Mouse (Mus musculus) neural tube, embryonic 10.5 days (tissue): ENCODE data around the gene Kcnn4.

Experiments
- DNase-seq: peaks from one replicate; pipeline ENCODE4 v3.0.0-alpha.2; 2017; ENCODE audit warnings: low spot score; ENCODE audit errors: extremely low spot score

Kcnn4 gene

DNA sequence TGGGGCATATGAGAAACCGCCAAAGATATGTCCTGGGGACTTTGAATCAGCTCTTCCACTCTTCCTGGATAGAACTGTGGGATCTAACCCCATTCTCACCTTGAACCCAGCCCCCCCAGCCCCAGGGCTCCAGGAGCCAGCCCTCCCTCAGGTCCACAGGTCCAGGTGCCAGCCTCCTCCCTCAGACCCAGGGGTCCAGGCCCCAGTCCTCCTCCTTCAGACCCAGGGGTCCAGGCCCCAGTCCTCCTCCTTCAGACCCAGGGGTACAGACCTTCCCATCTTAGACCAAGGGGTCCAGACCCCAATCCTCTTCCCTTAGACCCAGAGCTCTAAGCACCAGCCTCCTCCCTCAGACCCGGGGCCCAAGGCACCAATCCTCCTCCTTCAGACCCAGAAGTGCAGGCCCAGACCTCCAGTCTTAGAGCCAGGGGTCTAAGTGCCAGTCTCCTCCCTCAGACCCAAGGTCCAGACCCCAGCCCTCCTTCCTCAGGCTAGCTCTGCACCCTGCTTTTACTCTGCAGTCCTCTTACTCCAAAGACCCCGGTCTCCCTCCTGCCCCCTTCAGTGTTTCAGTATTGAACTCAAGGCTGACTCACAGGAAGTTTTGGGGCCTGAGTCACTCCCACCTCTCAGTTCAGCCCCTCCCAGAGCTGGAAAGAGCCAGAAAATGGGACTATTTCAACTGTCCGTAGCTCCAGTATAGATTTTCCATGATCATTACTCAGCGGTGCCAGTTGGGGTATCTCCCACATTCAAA is 4.6 kb upstream of the Kcnn4 start:
- no peak for DNase-seq

DNA sequence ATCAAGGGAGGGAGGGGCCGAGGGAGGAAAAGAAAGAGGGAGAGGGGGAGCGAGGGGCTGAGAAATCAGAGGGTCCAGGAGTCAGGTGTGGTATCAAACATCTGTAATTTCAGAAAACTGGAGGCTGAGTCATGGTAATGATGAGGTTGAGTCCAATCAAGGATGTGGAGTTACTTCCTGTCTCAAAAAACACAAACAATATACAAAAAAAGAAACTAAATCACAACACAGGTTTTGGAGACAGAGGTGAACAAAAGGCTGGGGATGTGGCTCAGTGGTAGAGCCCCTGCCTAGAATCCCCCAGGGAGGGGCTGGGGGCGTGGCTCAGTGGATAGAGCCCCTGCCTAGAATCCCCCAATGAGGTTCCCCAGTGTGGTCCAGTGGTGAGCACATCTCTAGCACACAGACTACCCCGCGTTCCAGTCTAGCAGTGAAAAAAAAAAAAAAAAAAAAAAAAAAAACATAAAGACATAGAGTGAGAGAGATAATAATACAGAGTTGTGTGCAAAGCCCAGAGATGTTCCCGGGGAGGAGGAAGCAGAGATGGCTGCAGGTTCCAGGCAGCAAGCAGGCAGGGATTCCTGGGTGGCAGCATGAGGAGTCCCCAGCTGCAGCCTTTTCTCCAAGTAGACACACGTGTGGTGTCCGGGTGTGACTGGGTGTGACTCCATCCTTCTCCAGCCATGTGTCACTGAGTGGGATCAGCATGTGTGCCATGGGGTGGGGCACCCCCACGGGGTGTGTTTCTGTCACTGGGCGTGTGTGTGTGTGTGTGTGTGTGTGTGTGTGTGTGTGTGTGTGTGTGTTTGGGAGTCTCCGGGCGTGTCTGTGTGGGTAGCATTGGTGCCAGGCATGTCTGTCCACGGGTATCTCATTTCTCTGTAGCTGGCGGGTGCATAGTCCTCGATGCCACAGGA is 3.1 kb upstream of the Kcnn4 start:
- DNase-seq, result no peak

DNA sequence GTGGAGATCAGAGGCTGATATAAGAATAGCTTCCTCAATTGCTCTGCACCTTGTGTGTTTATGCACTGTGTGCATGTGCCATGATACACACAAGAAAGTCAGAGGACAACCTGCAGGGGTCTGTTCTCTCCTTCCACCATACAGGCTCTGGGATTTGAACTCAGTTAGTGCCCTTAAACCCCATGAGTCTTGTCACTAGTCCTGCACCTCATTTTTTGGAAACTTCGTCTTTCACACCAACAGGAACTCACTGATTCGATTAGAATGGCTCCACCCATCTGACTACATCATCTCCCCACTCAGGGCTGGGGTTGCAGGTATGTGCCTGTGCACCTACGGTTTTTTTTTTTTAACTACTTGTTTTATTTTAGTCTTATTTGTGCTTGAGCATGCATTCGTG is 1.8 kb upstream of the Kcnn4 start:
- DNase-seq, result no peak

DNA sequence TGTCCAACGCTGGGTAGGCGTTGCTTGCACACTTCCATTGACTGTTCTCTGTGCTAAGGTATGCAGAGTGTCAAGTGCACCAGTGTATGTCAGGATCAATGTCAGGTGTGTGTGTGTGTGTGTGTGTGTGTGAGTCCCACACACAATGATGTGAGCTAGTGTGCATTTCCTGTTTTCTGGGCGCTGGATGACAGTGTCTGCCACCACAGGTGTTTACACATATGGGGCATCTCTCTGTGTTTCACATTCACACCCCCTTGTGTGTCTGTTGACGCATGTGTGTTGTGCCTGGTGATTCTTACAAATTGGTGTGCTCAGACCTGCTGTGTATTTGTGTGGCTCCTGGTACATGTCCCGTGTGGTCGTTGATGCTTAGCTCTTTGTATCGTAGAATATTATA is 1.1 kb upstream of the Kcnn4 start:
- DNase-seq, result no peak

DNA sequence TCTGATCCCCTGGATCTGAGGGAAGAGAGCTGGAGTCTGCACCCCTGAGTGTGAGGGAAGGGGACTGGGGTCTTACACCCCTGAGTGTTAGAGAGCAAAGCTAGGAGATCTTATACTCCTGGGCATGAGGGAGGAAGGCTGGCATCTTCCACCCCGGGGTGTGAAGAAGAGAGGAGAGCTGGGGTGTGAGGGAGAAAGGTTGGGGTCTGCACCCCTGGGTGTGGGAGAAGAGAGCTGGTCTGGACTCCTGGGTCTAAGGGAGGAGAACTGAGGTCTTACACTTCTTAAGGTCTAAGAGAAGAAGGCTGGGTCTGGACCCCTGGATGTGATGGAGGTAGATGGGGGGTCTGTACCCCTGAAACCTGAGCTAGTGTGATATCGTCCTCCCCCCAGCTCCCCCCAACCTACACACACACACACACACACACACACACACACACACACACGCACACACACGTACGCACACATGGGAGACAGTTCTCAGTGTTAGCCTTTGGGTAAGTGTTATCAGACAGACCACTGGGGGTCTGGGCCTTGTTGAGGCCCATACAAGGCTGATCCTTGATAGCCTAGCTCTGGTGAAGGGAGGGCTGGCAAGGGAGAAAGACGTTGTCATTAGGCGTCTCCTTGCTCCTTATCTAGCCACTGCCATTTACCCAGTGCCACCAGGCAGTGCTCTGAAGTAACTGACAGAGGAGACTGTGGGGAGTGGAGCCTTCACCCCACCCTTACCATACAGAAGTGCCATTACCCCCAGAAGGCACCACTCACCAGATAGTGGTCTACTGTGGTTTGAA is 1.1 kb downstream of the Kcnn4 start:
- no peak for DNase-seq

DNA sequence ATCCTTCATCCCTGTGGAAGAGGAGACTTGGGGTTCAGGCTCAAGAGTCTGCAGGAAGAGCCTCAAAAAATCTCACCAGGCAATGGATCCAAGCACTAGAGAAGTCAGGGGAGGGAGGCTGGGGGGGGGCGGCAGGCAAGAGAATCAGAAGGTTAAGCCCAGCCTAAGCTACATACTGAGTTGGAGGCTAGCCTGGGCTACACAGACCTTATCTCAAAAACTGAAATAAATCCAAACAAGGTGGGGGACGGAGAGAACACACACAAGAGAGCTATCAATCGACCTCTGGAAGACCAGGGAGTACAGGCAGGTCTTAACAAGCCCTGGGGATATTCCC is 1.7 kb downstream of the Kcnn4 start:
- DNase-seq, result no peak

DNA sequence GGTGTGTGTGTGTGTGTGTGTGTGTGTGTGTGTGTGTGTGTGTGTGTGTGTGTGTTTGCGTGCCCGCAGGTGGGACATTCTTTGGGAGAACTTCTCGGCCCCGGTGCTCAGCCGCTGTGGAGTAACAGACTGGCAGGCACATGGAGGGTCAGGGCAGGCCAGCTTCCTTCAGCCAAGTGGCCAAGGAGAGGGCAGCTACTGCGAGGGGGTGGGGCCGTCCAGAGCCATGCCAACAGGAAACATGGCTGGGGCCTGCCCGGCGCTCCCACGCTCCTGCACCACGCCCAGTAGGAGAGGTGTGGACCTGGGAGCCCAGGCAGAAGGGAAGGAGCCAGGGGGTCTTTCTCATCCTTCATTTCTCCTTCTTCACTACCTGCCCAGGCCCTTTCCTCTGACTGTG is 2.2 kb downstream of the Kcnn4 start:
- no peak for DNase-seq

DNA sequence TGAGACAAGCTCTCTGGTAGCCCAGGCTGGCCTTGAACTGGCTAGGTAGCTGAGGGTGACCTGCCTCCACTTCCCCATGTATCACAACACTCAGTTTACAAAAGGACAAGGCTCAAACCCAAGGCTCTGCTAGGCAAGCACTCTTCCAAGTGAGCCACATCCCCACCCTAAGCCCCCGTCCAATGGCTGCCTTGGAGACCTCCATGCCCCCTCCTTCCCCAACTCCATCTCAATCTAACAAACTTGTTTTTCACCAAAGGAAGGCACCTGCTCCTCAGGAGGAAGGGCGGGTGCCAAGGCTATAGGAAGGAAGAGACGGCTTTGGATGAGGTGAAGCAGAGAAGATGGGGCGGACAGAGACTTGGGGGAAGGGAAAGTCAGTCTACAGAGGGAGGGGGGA is 2.7 kb downstream of the Kcnn4 start:
- DNase-seq, result no peak

DNA sequence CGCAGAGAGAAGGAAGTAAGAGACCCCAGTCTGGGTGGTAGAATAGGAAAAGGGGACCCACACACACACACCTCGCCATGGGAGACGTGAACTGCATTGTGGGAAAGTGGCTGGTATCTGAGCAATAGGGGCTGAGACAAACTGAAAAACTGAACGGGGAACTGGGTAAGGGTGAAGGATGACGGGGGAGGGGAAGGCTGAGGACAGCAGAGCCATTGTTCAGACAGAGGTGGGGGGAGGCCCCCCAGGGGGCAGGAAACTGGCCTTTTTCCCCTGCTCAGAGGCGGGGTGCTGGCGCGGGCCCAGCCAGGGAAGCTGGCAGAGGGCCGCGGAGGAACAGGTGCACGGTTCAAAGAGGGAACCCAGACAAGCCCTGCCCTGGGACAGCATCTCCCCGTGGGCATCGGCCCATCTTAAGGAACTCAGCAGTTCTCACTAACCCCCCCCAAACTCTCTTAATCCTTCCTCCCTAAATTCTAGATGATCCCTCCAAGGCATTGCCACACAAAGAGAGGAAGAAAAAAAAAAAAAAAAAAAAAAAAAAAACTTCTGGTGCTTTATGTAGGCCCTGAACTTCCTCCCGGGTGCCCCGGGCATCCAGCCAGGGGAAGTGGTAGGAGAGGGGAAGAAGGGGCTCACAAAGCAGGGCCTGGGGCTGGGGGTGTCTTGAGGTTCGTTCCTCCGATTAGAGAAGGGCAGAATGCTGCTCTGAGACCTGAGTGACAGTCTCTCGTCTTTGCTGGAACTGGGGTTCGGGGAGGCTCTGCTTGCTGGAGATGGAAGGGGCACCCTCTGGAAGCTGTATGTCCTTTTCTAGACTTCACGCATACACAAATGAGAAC is 3.7 kb downstream of the Kcnn4 start:
- DNase-seq, result no peak

DNA sequence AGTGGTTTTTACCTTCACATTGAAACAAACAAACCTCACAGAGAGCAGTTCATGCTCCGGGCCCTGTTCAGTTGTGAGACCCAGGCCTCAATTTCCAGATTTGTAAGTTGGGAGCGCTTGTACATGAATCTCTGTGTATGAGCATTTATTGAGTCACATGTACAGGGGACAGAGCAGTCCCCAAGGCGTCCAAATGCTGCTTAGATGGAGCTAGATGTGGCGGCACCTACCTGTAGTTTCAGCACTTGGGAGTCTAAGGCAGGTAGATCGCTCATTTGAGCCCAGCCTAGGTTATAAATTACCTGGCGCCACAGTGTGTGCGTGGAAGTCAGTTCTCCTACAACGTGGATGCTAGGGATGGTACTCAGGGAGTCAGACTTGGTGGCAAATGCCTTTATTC is 6.4 kb downstream of the Kcnn4 start:
- no peak for DNase-seq

DNA sequence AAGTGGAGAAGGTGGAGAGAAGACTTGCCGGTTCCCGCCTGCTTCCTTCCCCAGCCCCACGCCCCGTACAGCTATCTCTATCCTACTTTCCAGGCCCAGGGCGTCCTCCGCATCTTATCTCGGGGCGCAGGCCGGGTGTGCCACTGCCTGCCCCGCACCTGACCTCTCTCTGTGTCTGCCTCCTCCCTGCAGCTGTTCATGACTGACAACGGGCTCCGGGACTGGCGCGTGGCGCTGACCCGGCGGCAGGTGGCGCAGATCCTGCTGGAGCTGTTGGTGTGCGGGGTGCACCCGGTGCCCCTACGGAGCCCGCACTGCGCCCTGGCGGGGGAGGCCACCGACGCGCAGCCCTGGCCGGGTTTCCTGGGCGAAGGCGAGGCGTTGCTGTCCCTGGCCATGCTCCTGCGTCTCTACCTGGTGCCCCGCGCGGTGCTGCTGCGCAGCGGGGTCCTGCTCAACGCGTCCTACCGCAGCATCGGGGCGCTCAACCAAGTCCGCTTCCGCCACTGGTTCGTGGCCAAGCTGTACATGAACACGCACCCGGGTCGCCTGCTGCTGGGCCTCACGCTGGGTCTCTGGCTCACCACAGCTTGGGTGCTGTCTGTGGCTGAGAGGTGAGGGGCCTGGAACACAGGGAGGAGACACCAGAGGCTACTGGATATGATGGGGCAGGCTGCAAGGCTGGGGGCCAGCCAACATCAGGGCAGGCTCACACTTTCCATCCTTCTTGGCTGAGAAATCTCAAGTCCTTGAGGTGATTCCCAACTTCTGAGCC is 7.2 kb downstream of the Kcnn4 start:
- peak; percentile 56 for DNase-seq

DNA sequence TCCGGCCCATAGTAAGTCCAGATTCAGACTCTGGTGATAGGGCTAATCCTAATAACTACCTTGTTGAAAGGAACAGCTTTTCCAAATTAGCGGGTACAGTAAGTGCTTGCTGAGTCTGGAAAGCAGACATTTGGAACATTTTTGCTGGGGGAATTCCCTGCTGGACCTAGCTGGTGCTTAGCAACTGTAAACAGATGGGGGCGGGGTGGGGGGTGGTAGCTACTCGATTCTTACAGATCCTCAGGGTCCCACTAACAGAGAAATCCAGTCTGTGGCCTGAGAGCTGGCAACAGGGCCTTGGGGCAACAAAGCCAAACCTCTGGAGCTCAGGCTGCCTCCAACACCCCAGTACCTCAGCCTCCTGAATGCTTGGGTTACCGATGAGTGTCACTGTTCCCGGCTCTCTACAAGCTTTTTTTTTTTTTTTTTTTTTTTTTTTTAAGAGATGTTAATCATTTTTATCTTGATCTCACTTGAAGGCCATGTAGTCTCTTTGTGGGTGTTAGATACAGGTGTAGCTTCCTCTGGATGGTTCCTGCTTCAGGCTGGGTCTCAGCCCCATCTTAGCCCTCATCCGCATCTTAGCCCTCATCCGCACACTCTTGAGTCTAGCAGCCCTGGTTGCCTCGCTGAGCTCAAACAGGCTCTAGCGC is 8.1 kb downstream of the Kcnn4 start:
- no peak for DNase-seq

DNA sequence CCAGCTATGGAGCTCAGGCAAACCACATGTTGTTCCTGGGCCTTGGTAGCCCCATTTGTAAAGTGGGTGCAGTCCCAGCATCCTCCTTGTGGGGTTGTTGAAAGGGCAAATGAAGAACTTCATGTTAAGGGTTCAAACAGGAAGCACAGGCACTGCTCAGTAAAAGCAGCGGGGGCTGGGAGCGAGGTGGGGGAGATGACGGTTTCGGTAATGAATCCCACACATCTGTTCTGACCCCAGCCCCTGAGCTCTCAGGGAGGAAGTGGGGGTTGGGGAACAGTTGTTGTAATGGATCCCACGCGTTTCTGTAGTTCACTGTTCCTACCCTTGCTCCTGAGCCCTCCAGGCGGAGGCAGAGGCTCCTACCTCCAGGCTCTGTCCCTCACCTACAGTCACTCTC is 9.9 kb downstream of the Kcnn4 start:
- no peak for DNase-seq

DNA sequence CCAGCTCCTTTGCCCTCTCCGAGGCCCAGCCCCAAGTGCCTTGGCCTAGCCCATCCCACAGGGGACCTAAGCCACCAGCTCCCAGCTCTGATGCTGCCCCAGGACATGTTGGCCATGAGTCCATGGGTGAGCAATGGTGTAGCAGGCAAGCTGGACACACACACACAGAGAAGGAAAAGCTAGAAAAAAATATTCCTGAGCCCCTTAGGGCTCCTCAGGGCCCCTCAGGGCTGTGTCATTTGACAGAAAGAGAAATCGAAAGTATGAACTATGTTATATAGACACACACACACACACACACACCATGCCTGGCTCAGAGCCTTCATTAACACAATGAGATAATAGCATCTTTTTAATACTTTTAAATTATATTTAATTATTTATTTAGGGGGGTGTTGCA is 10.3 kb downstream of the Kcnn4 start:
- no peak for DNase-seq

DNA sequence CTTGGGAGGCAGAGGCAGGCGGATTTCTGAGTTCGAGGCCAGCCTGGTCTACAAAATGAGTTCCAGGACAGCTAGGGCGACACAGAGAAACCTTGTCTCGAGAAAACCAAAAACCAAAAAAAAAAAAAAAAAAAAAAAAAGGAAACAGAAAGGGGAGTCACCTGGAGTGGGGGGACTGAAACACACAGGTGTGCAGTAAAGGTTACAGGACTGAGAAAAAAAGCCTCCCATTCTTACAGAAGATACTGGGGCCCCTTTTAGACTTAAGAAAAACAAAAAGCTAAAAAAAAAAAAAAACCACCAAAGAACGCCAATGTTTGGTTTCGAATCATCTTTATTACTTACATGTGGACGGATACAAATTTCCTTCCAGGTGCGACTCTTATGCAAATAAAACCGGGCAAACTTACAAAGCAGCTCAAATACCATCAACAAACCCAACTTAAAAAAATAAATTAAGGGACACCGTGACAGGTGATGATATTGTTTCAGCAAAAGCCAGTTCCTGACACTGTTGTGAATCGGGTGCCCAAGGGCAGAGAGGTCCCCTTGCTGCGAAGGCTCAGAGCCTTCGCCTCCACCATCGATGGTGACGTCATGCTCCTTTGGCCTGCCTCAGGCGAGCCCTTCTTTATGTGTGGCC is 12.8 kb downstream of the Kcnn4 start:
- DNase-seq, result no peak

DNA sequence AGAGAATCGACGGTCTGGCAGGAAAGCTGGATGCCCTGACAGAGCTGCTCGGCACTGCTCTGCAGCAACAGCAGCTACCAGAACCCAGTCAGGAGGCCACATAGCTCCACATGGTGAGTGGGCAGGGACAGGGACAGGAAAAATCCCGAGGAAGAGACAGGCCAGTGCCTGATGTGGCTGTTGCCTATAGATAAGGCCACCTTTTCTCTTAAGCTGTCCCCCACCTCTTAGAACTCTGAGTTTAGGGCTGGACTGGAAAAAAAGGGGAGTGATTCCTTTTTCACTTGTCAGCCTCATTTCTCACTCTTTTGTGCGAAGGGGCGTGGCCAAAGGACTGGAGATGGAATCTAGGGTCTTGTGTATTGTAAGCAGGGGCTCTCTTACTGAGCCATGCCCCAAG is 14.0 kb downstream of the Kcnn4 start:
- DNase-seq, result no peak

DNA sequence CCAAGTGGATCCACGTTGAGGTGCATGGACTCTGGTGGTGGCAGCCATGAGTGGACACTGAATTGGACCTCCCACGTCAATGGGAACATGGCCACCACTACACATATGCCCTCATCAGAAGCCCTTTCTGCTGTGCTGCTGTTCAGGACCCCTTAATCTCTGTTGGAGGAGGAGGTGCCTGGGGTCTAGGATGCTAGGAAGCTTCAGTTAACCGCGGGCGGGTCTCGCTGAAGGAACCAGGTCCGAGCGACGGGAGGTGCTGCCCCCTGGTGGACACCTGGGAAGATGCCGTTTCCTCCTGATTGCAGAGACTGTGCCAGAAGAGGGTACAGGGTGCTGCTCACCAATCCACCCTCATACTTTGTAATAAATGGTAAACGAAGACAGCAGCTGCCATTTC is 14.8 kb downstream of the Kcnn4 start:
- DNase-seq, result peak; percentile 84

DNA sequence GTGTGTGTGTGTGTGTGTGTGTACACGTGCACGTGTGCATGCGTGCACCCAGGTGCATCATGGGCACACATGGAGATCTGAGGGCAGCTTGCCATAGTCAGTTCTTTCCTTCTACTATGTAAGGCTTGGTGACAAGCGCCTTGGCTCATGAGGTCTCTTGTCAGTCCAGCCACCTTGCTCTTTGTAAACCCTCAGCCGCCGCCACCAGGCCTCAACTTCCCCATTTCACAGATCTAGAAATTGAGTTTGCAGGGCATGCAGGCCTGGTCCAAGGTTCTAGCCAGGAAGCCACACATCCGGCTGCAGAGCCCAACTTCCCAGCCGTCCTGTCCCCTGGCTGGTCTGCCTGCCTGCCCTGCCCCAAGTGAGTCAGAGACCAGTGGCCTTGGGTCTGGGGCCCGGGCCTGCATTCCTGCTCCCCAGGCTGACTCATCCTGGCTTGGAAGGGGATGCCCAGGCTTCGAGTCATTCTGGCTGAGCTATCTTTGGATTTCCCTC is 17.0 kb downstream of the Kcnn4 start:
- no peak for DNase-seq

DNA sequence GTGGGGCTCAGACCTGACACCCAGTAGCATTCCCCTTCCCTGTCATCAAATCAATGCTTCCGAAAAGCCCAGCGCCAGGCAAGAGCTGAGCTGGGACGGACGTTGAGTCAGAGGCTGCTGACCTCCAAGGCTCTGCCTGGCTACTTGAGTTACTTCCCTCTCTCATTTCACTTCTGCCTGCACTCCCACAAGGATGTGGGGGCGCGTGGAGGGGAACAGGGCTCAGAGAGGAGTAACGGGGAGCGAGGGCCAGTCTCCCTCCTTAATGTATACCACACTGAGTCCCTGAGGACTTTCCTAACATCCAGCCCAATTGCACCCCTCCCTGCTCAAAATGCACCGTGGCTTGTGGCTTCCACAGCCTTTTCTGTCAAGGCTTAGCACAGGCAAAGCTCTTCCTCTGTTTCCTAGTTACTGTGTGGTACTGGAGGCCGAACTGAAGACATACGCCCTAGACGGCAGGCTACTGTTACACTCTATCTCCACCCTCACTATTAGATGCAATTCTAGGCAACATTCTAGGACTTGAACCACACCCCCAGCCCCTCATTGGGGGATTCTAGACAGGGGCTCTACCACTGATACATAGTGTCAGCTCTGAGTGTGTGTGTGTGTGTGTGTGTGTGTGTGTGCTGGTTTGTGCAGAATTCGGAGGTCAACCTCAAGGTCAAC is 19.6 kb downstream of the Kcnn4 start:
- no peak for DNase-seq
